Mouse (Mus musculus): ENCODE measurements at regions not wholly inside any gene's neighbourhood (a gene's known extent, or its start where the extent isn't known, plus 50 kb on each side); places are given as distances from the start of the nearest gene placed in this dataset.

- no peak for DNase-seq (ENCODE audit: low spot score in 2 of 2)
These were observed 73.1 kb upstream of the Eomes start for GRCm38 (mm10) chr9:118404867-118405266.

- DNase-seq (ENCODE audit: low spot score in 2 of 2), result no peak
These were observed 72.0 kb upstream of the Eomes start for GRCm38 (mm10) chr9:118405926-118406518.

GRCm38 (mm10) chr9:118416032-118416431 is 62.0 kb upstream of the Eomes start:
- no peak for DNase-seq (ENCODE audit: low spot score in 2 of 2)

- DNase-seq (ENCODE audit: low spot score in 2 of 2), result no peak
These were observed 61.5 kb upstream of the Eomes start for GRCm38 (mm10) chr9:118416475-118416874.

DNA sequence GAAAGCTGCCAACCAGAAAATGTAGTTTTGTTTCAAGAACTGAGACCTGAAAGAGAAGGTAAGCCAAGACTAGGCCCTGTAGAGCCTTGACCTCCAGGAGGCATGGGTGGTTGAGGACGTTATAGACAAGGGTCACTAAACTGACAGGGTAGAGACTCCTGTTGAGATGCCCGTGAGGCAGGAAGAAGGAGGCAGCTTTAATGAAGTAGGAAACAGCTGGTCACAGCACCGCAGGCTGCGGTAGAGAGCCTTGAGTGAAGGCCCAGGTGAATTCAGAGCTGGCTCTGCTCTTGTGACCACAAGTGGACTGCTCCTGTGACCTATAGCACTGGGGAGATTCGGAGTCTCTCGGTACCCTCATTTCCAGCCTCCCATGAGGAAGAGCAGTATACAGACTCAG is 53.7 kb upstream of the Eomes start:
- DNase-seq (ENCODE audit: low spot score in 2 of 2), result no peak

Data from left cerebral cortex, adult 18-20 months (tissue).